Mouse (Mus musculus) brain, embryonic 14.5 days (tissue): ENCODE results near the gene Crtam.

ENCODE experiments used
- CTCF ChIP-seq: fragments of 200-500 bp; IDR thresholded peaks from 2 replicates; pipeline ENCODE4 v1.5.1; 2012; ENCODE audit warnings: inconsistent platforms, mild to moderate bottlenecking, moderate library complexity, borderline replicate concordance; ENCODE audit not compliant: insufficient read depth, insufficient read length; ENCODE audit errors: extremely low read depth
- POLR2A ChIP-seq: fragments of 200-500 bp; IDR thresholded peaks from 2 replicates; pipeline ENCODE4 v1.6.1; 2012; ENCODE audit warnings: mild to moderate bottlenecking, inconsistent platforms, borderline replicate concordance; ENCODE audit not compliant: poor library complexity, insufficient read depth, insufficient read length, severe bottlenecking; ENCODE audit errors: extremely low read depth

DNA sequence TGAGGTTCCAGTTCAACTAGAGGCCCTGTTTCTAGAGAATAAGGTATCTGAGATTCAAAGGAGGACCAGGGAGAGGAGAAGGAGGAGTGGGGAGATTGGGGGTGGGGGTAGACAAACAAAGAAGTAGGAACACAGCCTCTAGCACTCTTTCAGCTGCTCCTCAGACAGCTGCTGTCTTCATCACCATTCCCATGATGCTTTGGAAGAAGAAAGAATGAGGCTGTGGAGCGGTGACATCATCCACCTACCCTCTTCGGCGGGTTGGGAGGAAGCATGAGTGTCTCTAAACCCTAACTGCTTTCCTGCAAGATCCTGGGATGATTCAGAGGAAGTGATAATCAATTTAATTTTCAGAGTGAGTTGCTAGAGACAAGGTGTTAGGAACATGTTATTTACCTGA is 44.4 kb upstream of the Crtam start:
- no peak for TF ChIP-seq CTCF
- TF ChIP-seq POLR2A: no peak
